Mouse (Mus musculus) ES-E14 (cell line): Measurements from ENCODE around the gene Prss42. TPM values are rescaled to one million over a fixed set of nuclear protein-coding genes. Genes with fewer than 3 reads are reported as not detected.

Experiments used
- DNase-seq: peaks from one replicate; pipeline ENCODE4 v3.0.0-alpha.2; 2013; ENCODE audit warnings: low read depth, low spot score
- H3K27ac ChIP-seq: 2 replicates; pipeline ENCODE4 v1.5.1; 2012; ENCODE audit warnings: low read depth, mild to moderate bottlenecking, low read length, moderate library complexity, mixed read lengths; ENCODE audit not compliant: poor library complexity, insufficient read depth, severe bottlenecking
- H3K36me3 ChIP-seq: 2 replicates; pipeline ENCODE4 v1.6.1; 2012; ENCODE audit warnings: mild to moderate bottlenecking, low read length, moderate library complexity, mixed read lengths; ENCODE audit not compliant: control insufficient read depth, poor library complexity, insufficient read depth, severe bottlenecking
- H3K4me1 ChIP-seq, 2 experiments: fragments of 150-350 bp in 1 of 2; sonication (generic) in 1 of 2; 2 replicates each; pipeline ENCODE4 v1.6.1; 2012; ENCODE audit warnings: low read length in 2 of 2, mild to moderate bottlenecking in 1 of 2, mixed read lengths in 1 of 2; ENCODE audit not compliant: control insufficient read depth in 2 of 2, insufficient read depth in 2 of 2, poor library complexity in 1 of 2
- H3K4me3 ChIP-seq, 2 experiments: fragments of 150-350 bp in 1 of 2; sonication (generic) in 1 of 2; 2 replicates each; pipeline ENCODE4 v1.5.1; 2012; ENCODE audit warnings: low read length in 2 of 2, low read depth in 1 of 2, mild to moderate bottlenecking in 1 of 2, mixed read lengths in 1 of 2; ENCODE audit not compliant: insufficient read depth in 1 of 2, poor library complexity in 1 of 2, severe bottlenecking in 1 of 2
- H3K9ac ChIP-seq: 2 replicates; pipeline ENCODE4 v1.6.1; 2012; ENCODE audit warnings: low read depth, mild to moderate bottlenecking, low read length, mixed read lengths; ENCODE audit not compliant: poor library complexity, insufficient read depth, severe bottlenecking
- H3K9me3 ChIP-seq: fragments of 150-350 bp; sonication (generic); 2 replicates; pipeline ENCODE4 v1.6.1; 2012; ENCODE audit warnings: low read depth, mild to moderate bottlenecking, low read length; ENCODE audit not compliant: control insufficient read depth, insufficient read depth
- CHD2 ChIP-seq: IDR thresholded peaks from 2 replicates; pipeline ENCODE4 v1.6.1; 2014; ENCODE audit warnings: mild to moderate bottlenecking, low read depth, low read length, inconsistent platforms
- HCFC1 ChIP-seq: IDR thresholded peaks from 2 replicates; pipeline ENCODE4 v1.6.1; 2012; ENCODE audit warnings: low read length, inconsistent platforms, borderline replicate concordance; ENCODE audit not compliant: insufficient read depth
- MAFK ChIP-seq: IDR thresholded peaks from 2 replicates; pipeline ENCODE4 v1.6.1; 2014; ENCODE audit warnings: mild to moderate bottlenecking, low read depth, low read length, inconsistent platforms; ENCODE audit not compliant: insufficient read depth
- ZC3H11A ChIP-seq: IDR thresholded peaks from 2 replicates; pipeline ENCODE4 v1.6.1; 2012; ENCODE audit warnings: low read depth, mild to moderate bottlenecking, inconsistent platforms, low read length, borderline replicate concordance
- ZNF384 ChIP-seq: IDR thresholded peaks from 2 replicates; pipeline ENCODE4 v1.6.1; 2012; ENCODE audit warnings: low read depth, low read length, inconsistent platforms
- in situ Hi-C, 2 experiments: fragments of 600-800 bp; cut with MboI; formaldehyde crosslinking; loops; one replicate each; pipeline ENCODE4 v1.15.1; 2025; ENCODE audit warnings: low sequenced_read_pairs in 2 of 2, inconsistent platforms in 1 of 2; ENCODE audit not compliant: unreplicated experiment in 2 of 2
- total RNA-seq: library from RNA; depleted of rRNA; stranded (reverse); fragments of 300-350 nt; gene quantifications from 2 replicates; pipeline ENCODE4 v1.2.3, GENCODE M21; 2012; rRNA removed

Gene Prss42
- 7.5 and 14.8 TPM in 2 replicates for total RNA-seq

GRCm38 (mm10) chr9:110797866-110798265 lies at the start of gene Prss42:
Gene Prss42, plus strand, starts transcription at chr9:110798166.
- no peak within 1 kb of the TSS for H3K27ac ChIP-seq
- H3K9ac ChIP-seq = peak within 1 kb of the TSS; percentile 81
- TF ChIP-seq CHD2 = no peak
- TF ChIP-seq MAFK = no peak
- no peak for TF ChIP-seq ZNF384
- TF ChIP-seq HCFC1 = no peak
- no peak for TF ChIP-seq ZC3H11A
- H3K4me1 ChIP-seq = peaks cover 0 to 2% of the 10 kb centered on the region in 2 experiments; a peak in 1 of 4 replicates
- no peaks in the 10 kb centered on the region for H3K9me3 ChIP-seq
- DNase-seq = no peak
- H3K4me3 ChIP-seq = peak within 1 kb of the TSS; percentile 60
- in situ Hi-C loops = no loop called here
- H3K36me3 ChIP-seq = peaks cover 3% of the 10 kb centered on the region; the same call in 1 of the 2 replicates

GRCm38 (mm10) chr9:110748451-110748850 lies 49.5 kb upstream of the Prss42 start:
- in situ Hi-C loops = no loop called here
- H3K4me1 ChIP-seq = 0 out of 4 replicates have a peak, but pooled peaks cover 0 to 2% of the 10 kb centered on the region in 2 experiments
- no peak overlapping the region for H3K9ac ChIP-seq
- H3K4me3 ChIP-seq = no peak overlapping the region
- H3K27ac ChIP-seq = no peak overlapping the region
- DNase-seq = no peak
- H3K9me3 ChIP-seq = no peaks in the 10 kb centered on the region
- no peaks in the 10 kb centered on the region for H3K36me3 ChIP-seq
- TF ChIP-seq ZNF384 = no peak
- TF ChIP-seq CHD2 = no peak

- no peaks in the 10 kb centered on the region for H3K36me3 ChIP-seq
- H3K4me1 ChIP-seq = 0 out of 4 replicates have a peak, but pooled peaks cover 0 to 2% of the 10 kb centered on the region in 2 experiments
- in situ Hi-C loops = no loop called here
- no peak overlapping the region for H3K9ac ChIP-seq
- no peak for DNase-seq
- H3K27ac ChIP-seq = no peak overlapping the region
- H3K4me3 ChIP-seq = no peak overlapping the region
- TF ChIP-seq HCFC1 (no peak), CHD2 (no peak), ZC3H11A (no peak)
- no peaks in the 10 kb centered on the region for H3K9me3 ChIP-seq
Measured at GRCm38 (mm10) chr9:110750404-110751187, 47.4 kb upstream of the Prss42 start.

GRCm38 (mm10) chr9:110751412-110751811 lies 46.6 kb upstream of the Prss42 start:
- Histone ChIP-seq H3K4me1 (0 out of 4 replicates have a peak, but pooled peaks cover 0 to 2% of the 10 kb centered on the region in 2 experiments), H3K4me3 (no peak overlapping the region), H3K36me3 (no peaks in the 10 kb centered on the region), H3K9me3 (no peaks in the 10 kb centered on the region), H3K27ac (no peak overlapping the region), H3K9ac (no peak overlapping the region)
- no peak for DNase-seq
- in situ Hi-C loops = no loop called here
- no peak for TF ChIP-seq ZNF384
- TF ChIP-seq MAFK = no peak
- TF ChIP-seq CHD2 = no peak
- no peak for TF ChIP-seq ZC3H11A

GRCm38 (mm10) chr9:110752917-110753435 lies 45.0 kb upstream of the Prss42 start:
- Histone ChIP-seq H3K4me1 (0 out of 4 replicates have a peak, but pooled peaks cover 0 to 2% of the 10 kb centered on the region in 2 experiments), H3K36me3 (no peaks in the 10 kb centered on the region), H3K4me3 (no peak overlapping the region), H3K27ac (no peak overlapping the region), H3K9me3 (no peaks in the 10 kb centered on the region), H3K9ac (no peak overlapping the region)
- DNase-seq = no peak
- in situ Hi-C loops = no loop called here
- no peak for TF ChIP-seq HCFC1
- no peak for TF ChIP-seq CHD2
- no peak for TF ChIP-seq ZC3H11A
- no peak for TF ChIP-seq ZNF384
- no peak for TF ChIP-seq MAFK
